Mouse (Mus musculus) embryonic facial prominence, embryonic 15.5 days (tissue): ENCODE measurements at regions not wholly inside any gene's neighbourhood (a gene's known extent, or its start where the extent isn't known, plus 50 kb on each side); places are given as distances from the start of the nearest gene placed in this dataset.

ENCODE experiments used
- ATAC-seq: fragments of 200-750 bp; cut with Nextera tagmentation; 2 replicates; pipeline ENCODE4 v1.8.0; 2017; ENCODE audit warnings: low read depth, moderate TSS enrichment; ENCODE audit not compliant: insufficient number of reproducible peaks, low FRiP score, low TSS enrichment
- H3K27ac ChIP-seq: fragments of 300-500 bp; sonication (generic); replicated peaks from 2 replicates; pipeline ENCODE4 v1.5.1; 2015; ENCODE audit warnings: mild to moderate bottlenecking, inconsistent platforms
- H3K27me3 ChIP-seq: fragments of 300-500 bp; sonication (generic); 2 replicates; pipeline ENCODE4 v1.6.1; 2015; ENCODE audit warnings: inconsistent platforms
- H3K36me3 ChIP-seq: fragments of 300-500 bp; sonication (generic); 2 replicates; pipeline ENCODE4 v1.6.1; 2015; ENCODE audit warnings: mild to moderate bottlenecking, inconsistent platforms
- H3K4me1 ChIP-seq: fragments of 300-500 bp; sonication (generic); 2 replicates; pipeline ENCODE4 v1.6.1; 2015; ENCODE audit warnings: inconsistent platforms
- H3K4me2 ChIP-seq: fragments of 300-500 bp; sonication (generic); replicated peaks from 2 replicates; pipeline ENCODE4 v1.6.1; 2015; ENCODE audit warnings: mild to moderate bottlenecking, inconsistent platforms
- H3K4me3 ChIP-seq: fragments of 300-500 bp; sonication (generic); replicated peaks from 2 replicates; pipeline ENCODE4 v1.5.1; 2015; ENCODE audit warnings: mild to moderate bottlenecking, inconsistent platforms
- H3K9ac ChIP-seq: fragments of 300-500 bp; sonication (generic); 2 replicates; pipeline ENCODE4 v1.6.1; 2015; ENCODE audit warnings: inconsistent platforms
- H3K9me3 ChIP-seq: fragments of 300-500 bp; sonication (generic); replicated peaks from 2 replicates; pipeline ENCODE4 v1.6.1; 2016; ENCODE audit warnings: inconsistent platforms
- WGBS: fragments of 180-500 bp; shearing (Covaris S2); methylation state at CpG from one replicate; pipeline ENCODE4 v1.1.7; 2015; 5-methylcytosine and 5-hydroxymethylcytosine counted together

- no peak for ATAC-seq
- Histone ChIP-seq H3K9me3 (no peaks in the 10 kb centered on the region), H3K27me3 (no peaks in the 10 kb centered on the region), H3K9ac (no peak overlapping the region), H3K4me3 (no peak overlapping the region), H3K4me2 (no peak overlapping the region), H3K4me1 (peaks cover 11% of the 10 kb centered on the region; the same call in 1 of the 2 replicates), H3K27ac (no peak overlapping the region), H3K36me3 (no peaks in the 10 kb centered on the region)
- WGBS, result 83% methylated on average over 5 of the region's 5 CpGs
Measured at GRCm38 (mm10) chr10:116726031-116726430, 144.7 kb upstream of the Cnot2 start.

GRCm38 (mm10) chr10:116721986-116722385, 140.7 kb upstream of the Cnot2 start:
- Histone ChIP-seq H3K4me3 (no peak overlapping the region), H3K4me2 (no peak overlapping the region), H3K9me3 (no peaks in the 10 kb centered on the region), H3K36me3 (no peaks in the 10 kb centered on the region), H3K27me3 (no peaks in the 10 kb centered on the region), H3K9ac (no peak overlapping the region), H3K4me1 (no peaks in the 10 kb centered on the region), H3K27ac (no peak overlapping the region)
- ATAC-seq, result no peak
- 73% methylated on average over 9 of the region's 9 CpGs for WGBS

DNA sequence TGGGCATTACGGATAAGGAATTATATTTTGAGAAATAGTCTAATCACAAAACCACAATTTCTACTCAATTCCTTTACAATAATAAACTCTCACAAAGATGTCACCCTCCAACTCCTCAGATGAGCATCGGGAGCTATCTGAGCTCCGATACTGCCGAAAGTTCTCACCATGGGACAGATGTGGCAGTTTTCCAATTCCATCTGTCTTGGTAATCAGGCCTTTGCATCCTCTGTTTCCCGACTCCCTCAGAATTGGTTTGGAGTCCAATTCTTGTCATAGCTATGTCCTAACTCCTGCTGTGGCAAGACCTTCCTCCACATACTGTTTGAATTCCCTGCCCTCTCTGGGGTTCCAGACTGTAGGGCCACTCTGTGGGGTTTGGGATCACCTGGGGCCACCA, 138.3 kb upstream of the Cnot2 start:
- no peak for ATAC-seq
- no peak overlapping the region for H3K9ac ChIP-seq
- WGBS, result 85% methylated on average over 5 of the region's 5 CpGs

GRCm38 (mm10) chr10:116717961-116718360, 136.7 kb upstream of the Cnot2 start:
- Histone ChIP-seq H3K4me2 (no peak overlapping the region), H3K4me3 (no peak overlapping the region), H3K9ac (no peak overlapping the region), H3K27ac (no peak overlapping the region), H3K27me3 (no peaks in the 10 kb centered on the region), H3K36me3 (no peaks in the 10 kb centered on the region), H3K4me1 (0 out of 2 replicates have a peak, but pooled peaks cover 5% of the 10 kb centered on the region), H3K9me3 (no peaks in the 10 kb centered on the region)
- 71% methylated on average over 10 of the region's 10 CpGs for WGBS
- ATAC-seq, result no peak

More for the DNA sequence above, 138.3 kb upstream of the Cnot2 start:
- Histone ChIP-seq H3K4me3 (no peak overlapping the region), H3K27me3 (no peaks in the 10 kb centered on the region), H3K4me1 (no peaks in the 10 kb centered on the region), H3K36me3 (no peaks in the 10 kb centered on the region), H3K27ac (no peak overlapping the region), H3K9me3 (no peaks in the 10 kb centered on the region), H3K4me2 (no peak overlapping the region)

DNA sequence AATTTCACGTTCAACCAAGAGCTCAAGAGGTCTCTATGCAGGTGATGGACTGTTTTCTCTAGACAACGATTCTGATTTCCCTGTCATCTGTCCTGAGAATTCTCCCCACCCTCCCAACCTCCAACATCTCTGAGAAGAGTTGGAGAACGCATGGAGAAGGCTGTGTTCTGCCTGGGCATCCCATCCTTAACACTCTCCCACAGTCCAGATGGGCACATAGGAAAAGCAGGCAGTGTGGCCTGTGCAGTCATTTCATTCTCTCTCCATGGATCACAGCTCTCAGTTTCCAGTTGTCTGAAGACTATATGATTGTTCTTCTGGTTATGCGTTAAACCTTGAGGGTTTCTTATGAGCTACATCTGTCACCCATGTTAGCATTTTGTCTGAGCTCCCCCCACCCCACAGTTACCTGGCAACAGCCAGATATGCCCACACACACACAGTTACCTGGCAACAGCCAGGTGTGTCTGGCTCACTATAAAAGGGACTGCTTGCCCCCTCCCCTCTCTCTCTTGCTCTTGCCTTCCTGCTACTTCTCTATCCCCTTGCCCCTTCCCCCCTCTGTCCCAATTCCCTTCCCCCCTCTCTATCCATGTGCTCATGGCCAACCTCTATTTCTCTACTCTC, 135.8 kb upstream of the Cnot2 start:
- ATAC-seq, result no peak
- no peak overlapping the region for H3K9ac ChIP-seq
- WGBS, result 82% methylated on average over 4 of the region's 4 CpGs
- H3K9me3 ChIP-seq, result no peaks in the 10 kb centered on the region
- H3K4me3 ChIP-seq, result no peak overlapping the region
- no peak overlapping the region for H3K27ac ChIP-seq
- 0 out of 2 replicates have a peak, but pooled peaks cover 5% of the 10 kb centered on the region for H3K4me1 ChIP-seq
- no peaks in the 10 kb centered on the region for H3K36me3 ChIP-seq
- H3K4me2 ChIP-seq, result no peak overlapping the region
- no peaks in the 10 kb centered on the region for H3K27me3 ChIP-seq

DNA sequence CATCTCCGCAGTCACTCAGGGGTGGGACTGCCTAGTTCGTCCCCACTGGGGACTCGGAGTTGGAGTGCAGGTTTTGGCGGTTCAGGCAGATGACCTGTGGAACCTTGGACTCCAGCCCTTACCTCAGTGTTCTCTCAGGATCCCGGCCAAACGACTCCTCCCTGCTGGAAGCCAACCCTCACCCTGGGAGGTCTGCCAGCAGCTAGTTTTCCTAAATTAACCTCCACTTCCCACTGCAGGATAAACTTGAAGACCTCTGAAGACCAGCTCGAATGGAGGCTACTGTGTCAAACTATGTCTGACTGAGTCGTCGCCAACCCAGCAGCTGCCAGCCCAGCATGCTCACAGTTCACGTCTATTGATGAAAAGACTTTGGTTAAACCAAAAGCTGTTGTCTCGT, 132.1 kb upstream of the Cnot2 start:
- Histone ChIP-seq H3K4me3 (no peak overlapping the region), H3K27me3 (no peaks in the 10 kb centered on the region), H3K4me2 (no peak overlapping the region), H3K4me1 (0 out of 2 replicates have a peak, but pooled peaks cover 5% of the 10 kb centered on the region), H3K9me3 (no peaks in the 10 kb centered on the region), H3K9ac (no peak overlapping the region), H3K27ac (no peak overlapping the region), H3K36me3 (no peaks in the 10 kb centered on the region)
- ATAC-seq, result no peak
- 49% methylated on average over 11 of the region's 11 CpGs for WGBS

- Histone ChIP-seq H3K27ac (no peak overlapping the region), H3K4me2 (no peak overlapping the region), H3K9ac (no peak overlapping the region), H3K27me3 (no peaks in the 10 kb centered on the region), H3K4me3 (no peak overlapping the region), H3K36me3 (no peaks in the 10 kb centered on the region), H3K4me1 (peaks cover 9% of the 10 kb centered on the region; the same call in 1 of the 2 replicates), H3K9me3 (no peaks in the 10 kb centered on the region)
- WGBS, result 66% methylated on average over 6 of the region's 6 CpGs
- no peak for ATAC-seq
Measured at GRCm38 (mm10) chr10:116707025-116707424, 125.7 kb upstream of the Cnot2 start.

DNA sequence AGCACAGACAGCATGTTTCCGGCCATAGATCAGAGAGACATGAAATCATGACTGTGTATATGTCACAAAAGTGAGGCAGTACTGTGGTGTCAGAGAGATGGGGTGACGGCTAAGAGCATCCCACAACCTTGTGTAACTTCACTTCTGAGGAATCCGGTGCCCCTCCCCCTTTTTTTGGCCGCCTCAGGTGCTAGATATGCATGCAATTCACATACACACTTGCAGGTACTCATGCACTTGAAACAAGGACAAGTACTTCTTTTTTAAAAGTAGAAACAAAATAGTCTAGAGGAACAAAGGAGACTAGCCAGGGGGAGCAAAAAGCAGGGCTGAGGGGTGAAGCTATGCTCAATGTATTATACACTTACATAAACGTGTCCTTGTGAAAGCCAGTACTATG, 120.0 kb upstream of the Cnot2 start:
- Histone ChIP-seq H3K9ac (no peak overlapping the region), H3K27ac (no peak overlapping the region), H3K4me1 (peaks cover 9% of the 10 kb centered on the region; the same call in 1 of the 2 replicates), H3K4me2 (no peak overlapping the region), H3K36me3 (no peaks in the 10 kb centered on the region), H3K27me3 (no peaks in the 10 kb centered on the region), H3K4me3 (no peak overlapping the region), H3K9me3 (no peaks in the 10 kb centered on the region)
- WGBS, result 81% methylated on average over 5 of the region's 5 CpGs
- no peak for ATAC-seq

DNA sequence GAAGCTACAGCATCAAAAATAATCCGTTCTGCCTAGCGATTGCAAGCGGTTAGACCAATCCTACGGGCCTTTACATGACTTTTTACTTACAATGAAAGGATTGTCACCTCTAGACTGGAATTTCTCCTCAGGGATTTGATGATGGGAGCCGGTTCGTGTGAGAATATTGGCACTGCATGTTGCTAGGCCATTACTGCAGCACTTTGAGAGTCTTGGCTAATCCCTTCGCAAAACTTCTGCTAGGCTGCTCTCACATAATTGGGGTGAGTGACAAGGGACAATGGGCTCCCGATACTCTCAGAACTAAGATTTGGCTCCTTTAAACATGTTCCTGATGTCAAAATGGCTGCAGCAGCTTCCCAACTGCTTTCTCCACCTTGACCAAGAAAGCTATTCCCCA, 118.4 kb upstream of the Cnot2 start:
- Histone ChIP-seq H3K4me2 (no peak overlapping the region), H3K4me1 (no peaks in the 10 kb centered on the region), H3K36me3 (no peaks in the 10 kb centered on the region), H3K9ac (no peak overlapping the region), H3K27me3 (no peaks in the 10 kb centered on the region), H3K9me3 (no peaks in the 10 kb centered on the region), H3K4me3 (no peak overlapping the region), H3K27ac (no peak overlapping the region)
- 61% methylated on average over 8 of the region's 8 CpGs for WGBS
- no peak for ATAC-seq

DNA sequence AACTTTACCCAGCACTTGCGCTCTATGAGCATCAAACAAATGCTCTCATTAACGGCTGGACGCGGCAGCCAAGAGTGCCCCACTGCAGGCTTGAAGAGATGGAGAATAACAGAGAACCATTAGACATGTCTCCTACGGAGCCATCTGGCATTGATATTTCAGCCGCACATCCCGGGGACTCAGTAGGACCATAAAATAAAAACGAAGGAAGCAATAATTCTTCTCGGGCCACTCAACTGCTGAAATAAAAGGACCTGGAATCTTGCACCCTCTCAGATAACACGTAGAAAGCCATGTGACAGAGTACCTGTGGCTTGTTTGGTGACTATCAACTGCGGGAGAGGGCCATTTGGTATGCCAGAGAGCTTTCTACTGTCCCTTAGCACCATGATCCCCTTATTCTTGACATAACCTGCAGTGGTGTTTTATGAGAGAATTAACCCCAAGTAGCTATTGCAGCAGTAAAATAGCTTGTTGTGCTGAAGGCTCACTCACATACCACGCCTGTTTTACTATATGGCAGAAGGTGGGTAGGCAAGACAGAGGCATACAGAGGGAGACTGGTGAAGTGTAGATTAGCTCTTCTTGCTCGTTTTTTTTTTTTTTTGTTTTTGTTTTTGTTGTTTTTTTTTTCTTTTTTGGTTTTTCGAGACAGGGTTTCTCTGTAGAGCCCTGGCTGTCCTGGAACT, 116.5 kb upstream of the Cnot2 start:
- WGBS, result 69% methylated on average over 14 of the region's 14 CpGs
- Histone ChIP-seq H3K36me3 (no peaks in the 10 kb centered on the region), H3K9me3 (no peaks in the 10 kb centered on the region), H3K4me1 (no peaks in the 10 kb centered on the region), H3K27me3 (no peaks in the 10 kb centered on the region), H3K4me2 (no peak overlapping the region), H3K9ac (no peak overlapping the region), H3K27ac (no peak overlapping the region), H3K4me3 (no peak overlapping the region)
- ATAC-seq, result no peak

DNA sequence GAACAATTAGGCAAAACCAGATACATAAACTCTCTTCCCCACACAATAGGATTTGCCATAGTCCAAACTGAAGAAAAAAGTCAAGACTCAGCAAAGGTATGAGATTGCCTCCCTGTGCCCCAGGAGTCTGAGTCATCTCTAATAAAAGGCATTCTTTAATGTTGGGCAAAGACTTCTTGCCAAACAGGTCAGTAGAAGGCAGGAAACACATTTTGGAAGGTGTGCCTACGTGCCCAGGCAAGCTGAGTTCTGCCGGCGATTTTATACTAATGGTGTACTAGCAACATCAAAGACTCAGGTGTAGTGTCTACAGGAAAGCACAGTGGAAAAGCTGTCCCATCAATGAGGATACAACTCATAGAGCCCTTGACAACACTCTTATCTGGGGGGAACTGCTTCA, 112.5 kb upstream of the Cnot2 start:
- H3K9me3 ChIP-seq, result no peaks in the 10 kb centered on the region
- no peak overlapping the region for H3K4me3 ChIP-seq
- no peak overlapping the region for H3K9ac ChIP-seq
- no peaks in the 10 kb centered on the region for H3K27me3 ChIP-seq
- 71% methylated on average over 3 of the region's 3 CpGs for WGBS
- no peaks in the 10 kb centered on the region for H3K36me3 ChIP-seq
- no peaks in the 10 kb centered on the region for H3K4me1 ChIP-seq
- H3K27ac ChIP-seq, result no peak overlapping the region; the same call in 1 of the 2 replicates
- ATAC-seq, result no peak
- H3K4me2 ChIP-seq, result no peak overlapping the region

DNA sequence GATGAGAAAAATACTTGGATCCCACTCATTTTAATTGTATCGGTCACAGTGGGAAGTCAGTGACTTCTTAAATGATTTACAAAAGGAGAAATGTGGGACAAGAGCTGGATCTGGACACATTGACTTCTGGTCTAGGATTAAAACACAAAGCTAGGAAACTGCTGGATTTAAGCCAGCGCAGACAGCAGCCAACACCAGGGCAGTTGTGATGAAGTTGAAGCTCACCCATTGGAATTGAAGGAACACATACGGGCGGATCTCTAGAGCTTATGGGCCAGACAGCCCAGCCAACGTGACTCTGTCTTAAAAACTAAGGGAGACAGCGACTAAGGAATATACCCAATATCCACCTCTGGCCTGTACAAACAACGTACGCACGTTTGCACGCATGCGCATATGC, 105.4 kb upstream of the Cnot2 start:
- ATAC-seq, result no peak
- Histone ChIP-seq H3K27me3 (no peaks in the 10 kb centered on the region), H3K36me3 (no peaks in the 10 kb centered on the region), H3K4me3 (no peak overlapping the region), H3K9ac (no peak overlapping the region), H3K27ac (no peak overlapping the region), H3K4me2 (no peak overlapping the region), H3K9me3 (no peaks in the 10 kb centered on the region), H3K4me1 (no peaks in the 10 kb centered on the region; the same call in 1 of the 2 replicates)
- WGBS, result 92% methylated on average over 11 of the region's 11 CpGs
